Mouse (Mus musculus) lung, embryonic 16.5 days (tissue): ENCODE results near the gene Brd3. TPM values are rescaled to one million over a fixed set of nuclear protein-coding genes. Genes with fewer than 3 reads are reported as not detected.
"Not testable (repeated sequence)": the region's sequence is repeated elsewhere in the genome, so short reads cannot be mapped to it uniquely, and the experiment has no call there.

Experiments
- ATAC-seq: fragments of 200-750 bp; cut with Nextera tagmentation; 2 replicates; pipeline ENCODE4 v1.8.0; 2017; ENCODE audit warnings: low read depth, mild to moderate bottlenecking, moderate library complexity
- H3K27ac ChIP-seq: fragments of 300-500 bp; sonication (generic); 2 replicates; pipeline ENCODE4 v1.5.1; 2014; ENCODE audit warnings: mild to moderate bottlenecking, control low read depth, low read length
- H3K27me3 ChIP-seq: fragments of 300-500 bp; sonication (generic); 2 replicates; pipeline ENCODE4 v1.6.1; 2014; ENCODE audit warnings: low read depth, low read length, mixed read lengths; ENCODE audit not compliant: control insufficient read depth, insufficient read depth
- H3K36me3 ChIP-seq: fragments of 300-500 bp; sonication (generic); 2 replicates; pipeline ENCODE4 v1.6.1; 2014; ENCODE audit warnings: low read length; ENCODE audit not compliant: control insufficient read depth, insufficient read depth
- H3K4me1 ChIP-seq: fragments of 300-500 bp; sonication (generic); replicated peaks from 2 replicates; pipeline ENCODE4 v1.6.1; 2014; ENCODE audit warnings: low read length, mixed read lengths; ENCODE audit not compliant: control insufficient read depth, insufficient read depth
- H3K4me2 ChIP-seq: fragments of 300-500 bp; sonication (generic); 2 replicates; pipeline ENCODE4 v1.6.1; 2014; ENCODE audit warnings: low read depth, low read length, control low read depth
- H3K4me3 ChIP-seq: fragments of 300-500 bp; sonication (generic); 2 replicates; pipeline ENCODE4 v1.5.1; 2014; ENCODE audit warnings: mild to moderate bottlenecking, low read length, control low read depth
- H3K9ac ChIP-seq: fragments of 300-500 bp; sonication (generic); 2 replicates; pipeline ENCODE4 v1.6.1; 2014; ENCODE audit warnings: low read length, control low read depth
- H3K9me3 ChIP-seq: fragments of 300-500 bp; sonication (generic); 2 replicates; pipeline ENCODE4 v1.6.1; 2016; ENCODE audit warnings: low read length; ENCODE audit not compliant: control insufficient read depth
- WGBS: fragments of 180-500 bp; shearing (Covaris S2); extraction: QIAGEN DNeasy Blood & Tissue Kit; methylation state at CpG from one replicate; pipeline ENCODE4 v1.1.7; 2014; 5-methylcytosine and 5-hydroxymethylcytosine counted together
- polyA plus RNA-seq: library from polyadenylated mRNA; unstranded; fragments of >200 nt; fragmentation: Nextera tagmentation; extraction: Ambion mirVana; gene quantifications from 2 replicates; pipeline ENCODE4 v1.2.1, GENCODE M21; 2015

Brd3 gene
- polyA plus RNA-seq, 1 experiment from 2014 or later: 99.0 TPM

- Histone ChIP-seq H3K4me3 (no peak overlapping the region), H3K36me3 (no peaks in the 10 kb centered on the region), H3K4me1 (peaks cover 10% of the 10 kb centered on the region), H3K27me3 (no peaks in the 10 kb centered on the region), H3K4me2 (no peak overlapping the region), H3K27ac (no peak overlapping the region), H3K9ac (no peak overlapping the region), H3K9me3 (no peaks in the 10 kb centered on the region; the same call in 1 of the 2 replicates)
- no peak for ATAC-seq
- 76% methylated on average over 6 of the region's 6 CpGs for whole genome bisulfite sequencing
These were observed 37.2 kb upstream of the Brd3 start for GRCm38 (mm10) chr2:27544613-27545012.

- WGBS: 73% methylated on average over 3 of the region's 3 CpGs
- ATAC-seq: no peak
- peak overlapping the region; percentile 73 for H3K9ac ChIP-seq
These were observed 33.8 kb upstream of the Brd3 start for GRCm38 (mm10) chr2:27541225-27541624.

DNA sequence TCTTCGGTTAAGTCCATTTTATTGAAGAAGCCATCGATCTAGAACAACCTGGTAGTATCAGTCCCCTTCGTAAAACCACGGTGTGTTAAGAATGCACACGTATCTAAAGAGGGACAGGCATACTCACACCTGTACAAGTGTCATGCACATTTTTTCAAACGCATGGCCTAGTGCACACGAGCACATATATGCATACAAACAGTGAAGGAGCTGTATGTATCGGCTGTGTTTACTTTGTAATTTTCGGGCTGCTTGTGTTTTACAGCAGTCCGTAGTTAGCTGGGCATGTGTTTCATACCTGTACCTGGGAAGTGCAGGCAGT lies 33.0 kb upstream of the Brd3 start:
- H3K9me3 ChIP-seq: no peaks in the 10 kb centered on the region
- ATAC-seq: peak; percentile 10
- WGBS: 11% methylated on average over 10 of the region's 10 CpGs
- peak overlapping the region; percentile 54 for H3K4me3 ChIP-seq
- H3K27me3 ChIP-seq: no peaks in the 10 kb centered on the region
- H3K4me1 ChIP-seq: peaks cover 10% of the 10 kb centered on the region
- H3K9ac ChIP-seq: peak overlapping the region; percentile 73
- peak overlapping the region; percentile 81 for H3K4me2 ChIP-seq
- H3K27ac ChIP-seq: peak overlapping the region; percentile 90
- H3K36me3 ChIP-seq: peaks cover 7% of the 10 kb centered on the region

More at GRCm38 (mm10) chr2:27541225-27541624, 33.8 kb upstream of the Brd3 start:
- peaks cover 10% of the 10 kb centered on the region for H3K4me1 ChIP-seq
- H3K4me3 ChIP-seq: peak overlapping the region; percentile 54; the same call in 1 of the 2 replicates
- no peaks in the 10 kb centered on the region for H3K9me3 ChIP-seq
- 0 out of 2 replicates have a peak overlapping the region, but pooled peaks have one; percentile 29 for H3K27ac ChIP-seq
- no peaks in the 10 kb centered on the region for H3K27me3 ChIP-seq
- no peaks in the 10 kb centered on the region for H3K36me3 ChIP-seq
- H3K4me2 ChIP-seq: peak overlapping the region; percentile 81

GRCm38 (mm10) chr2:27539772-27540514 lies 32.5 kb upstream of the Brd3 start:
- Histone ChIP-seq H3K9ac (peak overlapping the region; percentile 73), H3K4me1 (peaks cover 10% of the 10 kb centered on the region), H3K27me3 (no peaks in the 10 kb centered on the region), H3K36me3 (peaks cover 12% of the 10 kb centered on the region), H3K4me2 (peak overlapping the region; percentile 81), H3K9me3 (no peaks in the 10 kb centered on the region), H3K27ac (peak overlapping the region; percentile 90), H3K4me3 (peak overlapping the region; percentile 54)
- ATAC-seq: peak; percentile 98
- WGBS: 1% methylated on average over 46 of the region's 46 CpGs

- 9% methylated on average over 5 of the region's 5 CpGs for WGBS
- H3K27ac ChIP-seq: peak overlapping the region; percentile 41
- peak overlapping the region; percentile 48 for H3K4me2 ChIP-seq
- H3K4me1 ChIP-seq: peaks cover 10% of the 10 kb centered on the region
- no peak overlapping the region for H3K4me3 ChIP-seq
- H3K36me3 ChIP-seq: peaks cover 18% of the 10 kb centered on the region
- no peak for ATAC-seq
- H3K9me3 ChIP-seq: no peaks in the 10 kb centered on the region
- H3K27me3 ChIP-seq: no peaks in the 10 kb centered on the region
- no peak overlapping the region for H3K9ac ChIP-seq
These were observed 31.9 kb upstream of the Brd3 start for GRCm38 (mm10) chr2:27539336-27539735.

DNA sequence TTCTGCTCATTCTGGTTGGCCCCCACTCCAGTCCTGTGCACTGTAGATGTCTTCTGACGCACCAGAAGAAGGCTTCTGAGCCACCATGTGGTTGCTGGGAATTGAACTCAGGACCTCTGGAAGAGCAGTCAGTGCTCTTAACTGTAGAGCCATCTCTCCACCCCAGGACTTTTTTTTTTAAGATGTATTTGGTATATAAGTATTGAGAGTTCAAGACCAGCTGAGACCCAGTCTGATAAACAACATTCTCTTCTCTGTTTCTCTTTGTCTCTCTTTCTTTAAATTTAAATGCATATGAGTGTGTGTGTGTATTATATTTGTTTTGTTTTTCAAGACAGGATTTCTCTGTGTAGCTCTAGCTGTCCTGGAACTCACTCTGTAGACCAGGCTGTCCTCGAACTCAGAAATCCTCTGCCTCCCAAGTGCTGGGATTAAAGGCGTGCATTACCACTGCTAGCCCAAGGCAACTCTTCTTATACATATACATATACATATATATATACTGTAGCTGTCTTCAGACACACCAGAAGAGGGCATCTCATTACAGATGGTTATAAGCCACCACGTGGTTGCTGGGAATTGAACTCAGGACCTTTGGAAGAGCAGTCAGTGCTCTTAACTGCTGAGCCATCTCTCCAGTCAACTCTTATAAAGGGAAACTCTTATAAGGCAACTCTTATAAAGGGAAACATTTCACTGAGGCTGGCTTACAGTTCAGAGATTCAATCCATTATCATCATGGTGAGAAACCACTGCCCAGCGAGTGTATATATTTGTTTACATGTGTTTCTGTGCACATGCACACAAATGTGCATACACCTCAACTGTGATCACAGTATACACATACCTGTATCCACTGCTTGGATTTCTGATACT lies 31.2 kb upstream of the Brd3 start:
- not testable (repeated sequence) for H3K27me3 ChIP-seq, ATAC-seq, H3K9me3 ChIP-seq, H3K9ac ChIP-seq, H3K4me3 ChIP-seq
- Histone ChIP-seq H3K36me3 (peaks cover 25% of the 10 kb centered on the region), H3K4me2 (peak overlapping the region; percentile 48), H3K27ac (peak overlapping the region; percentile 41; the same call in 1 of the 2 replicates), H3K4me1 (peaks cover 10% of the 10 kb centered on the region)
- 50% methylated on average over 5 of the region's 5 CpGs for WGBS

GRCm38 (mm10) chr2:27518283-27518682 lies 10.8 kb upstream of the Brd3 start:
- H3K9me3 ChIP-seq: no peaks in the 10 kb centered on the region
- no peak overlapping the region for H3K4me2 ChIP-seq
- H3K27me3 ChIP-seq: no peaks in the 10 kb centered on the region
- H3K27ac ChIP-seq: no peak overlapping the region
- WGBS: 93% methylated on average over 3 of the region's 3 CpGs
- H3K4me3 ChIP-seq: no peak overlapping the region
- peaks cover 25% of the 10 kb centered on the region for H3K4me1 ChIP-seq
- H3K9ac ChIP-seq: no peak overlapping the region
- peaks cover 21% of the 10 kb centered on the region for H3K36me3 ChIP-seq
- ATAC-seq: no peak

DNA sequence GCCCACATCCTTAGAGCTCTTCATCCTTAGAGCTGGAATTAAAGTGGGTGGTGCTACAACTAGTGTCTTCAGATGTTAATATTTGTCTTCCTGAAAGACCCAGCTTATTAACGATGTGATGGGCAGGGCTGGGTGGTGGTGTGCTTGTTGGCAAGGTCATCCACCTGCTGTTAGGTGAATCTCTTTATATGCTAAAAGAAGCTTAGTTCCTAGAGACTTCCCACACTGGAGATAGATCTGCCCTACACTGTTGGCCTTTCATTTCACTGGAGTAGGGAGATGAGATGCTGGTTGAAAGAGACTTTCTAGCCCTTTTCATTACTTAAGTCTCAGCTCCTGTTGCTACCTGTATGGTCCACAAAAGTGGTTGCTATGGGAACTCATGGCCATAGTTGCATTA lies 8.8 kb upstream of the Brd3 start:
- 6% methylated on average over 1 of the region's 1 CpGs for WGBS
- peak overlapping the region; percentile 77 for H3K4me2 ChIP-seq
- H3K36me3 ChIP-seq: peaks cover 15% of the 10 kb centered on the region
- H3K27me3 ChIP-seq: no peaks in the 10 kb centered on the region
- no peak overlapping the region for H3K27ac ChIP-seq
- peak overlapping the region; percentile 90 for H3K4me3 ChIP-seq
- peaks cover 7% of the 10 kb centered on the region for H3K9me3 ChIP-seq
- peak overlapping the region; percentile 94 for H3K9ac ChIP-seq
- no peak for ATAC-seq
- peaks cover 25% of the 10 kb centered on the region for H3K4me1 ChIP-seq
